Mouse (Mus musculus): ENCODE data around the gene Cyp4f18.
"Not testable (repeated sequence)": the region's sequence is repeated elsewhere in the genome, so short reads cannot be mapped to it uniquely, and the experiment has no call there.

Cyp4f18 gene

GRCm38 (mm10) chr8:71981456-71981855, 28.0 kb downstream of the Cyp4f18 start:
- in situ Hi-C loops (cut with MseI, MboI): no loop called here

- in situ Hi-C loops (cut with MseI, MboI): no loop called here
Observed at GRCm38 (mm10) chr8:71981032-71981431, 28.4 kb downstream of the Cyp4f18 start.

GRCm38 (mm10) chr8:71974211-71974610, 35.2 kb downstream of the Cyp4f18 start:
- in situ Hi-C loops (cut with MseI, MboI): no loop called here

GRCm38 (mm10) chr8:71971945-71972344, 37.5 kb downstream of the Cyp4f18 start:
- in situ Hi-C loops (cut with MseI, MboI): no loop called here

GRCm38 (mm10) chr8:71968636-71969035, 40.8 kb downstream of the Cyp4f18 start:
- in situ Hi-C loops (cut with MseI, MboI): no loop called here

GRCm38 (mm10) chr8:71968100-71968499, 41.3 kb downstream of the Cyp4f18 start:
- in situ Hi-C loops (cut with MseI, MboI): no loop called here

- in situ Hi-C loops (cut with MseI, MboI): no loop called here
Observed at GRCm38 (mm10) chr8:71967261-71967660, 42.2 kb downstream of the Cyp4f18 start.

GRCm38 (mm10) chr8:71966411-71966810, 43.0 kb downstream of the Cyp4f18 start:
- in situ Hi-C loops (cut with MseI, MboI): no loop called here

GRCm38 (mm10) chr8:71965166-71965565, 44.3 kb downstream of the Cyp4f18 start:
- in situ Hi-C loops (cut with MseI, MboI): no loop called here

GRCm38 (mm10) chr8:71964051-71964450, 45.4 kb downstream of the Cyp4f18 start:
- in situ Hi-C loops (cut with MseI, MboI): no loop called here

- in situ Hi-C loops (cut with MseI, MboI): no loop called here
Observed at GRCm38 (mm10) chr8:71961796-71962195, 47.6 kb downstream of the Cyp4f18 start.

GRCm38 (mm10) chr8:71960483-71960882, 48.9 kb downstream of the Cyp4f18 start:
- in situ Hi-C loops (cut with MseI, MboI): no loop called here

GRCm38 (mm10) chr8:71954666-71955065, 54.8 kb downstream of the Cyp4f18 start:
- in situ Hi-C loops (cut with MseI, MboI): no loop called here

GRCm38 (mm10) chr8:71952961-71953700, 56.3 kb downstream of the Cyp4f18 start:
- in situ Hi-C loops (cut with MseI, MboI): not testable (repeated sequence)

- in situ Hi-C loops (cut with MseI, MboI): no loop called here
Observed at GRCm38 (mm10) chr8:71952489-71952888, 56.9 kb downstream of the Cyp4f18 start.

GRCm38 (mm10) chr8:71951436-71952161, 57.8 kb downstream of the Cyp4f18 start:
- in situ Hi-C loops (cut with MseI, MboI): no loop called here

- in situ Hi-C loops (cut with MseI, MboI): no loop called here
Observed at GRCm38 (mm10) chr8:71950482-71951221, 58.8 kb downstream of the Cyp4f18 start, which contains the start of gene Zfp961. TSS of gene Zfp961 (plus strand) at chr8:71951038.

- in situ Hi-C loops (cut with MseI, MboI): no loop called here
Observed at GRCm38 (mm10) chr8:71948624-71949023, 60.8 kb downstream of the Cyp4f18 start.

- in situ Hi-C loops (cut with MseI, MboI): no loop called here
Observed at GRCm38 (mm10) chr8:71941776-71942175, 67.7 kb downstream of the Cyp4f18 start.

- in situ Hi-C loops (cut with MseI, MboI): no loop called here
Observed at GRCm38 (mm10) chr8:71940293-71941208, 68.9 kb downstream of the Cyp4f18 start.
